Mouse (Mus musculus): ENCODE measurements at regions not wholly inside any gene's neighbourhood (a gene's known extent, or its start where the extent isn't known, plus 50 kb on each side); places are given as distances from the start of the nearest gene placed in this dataset.

DNA sequence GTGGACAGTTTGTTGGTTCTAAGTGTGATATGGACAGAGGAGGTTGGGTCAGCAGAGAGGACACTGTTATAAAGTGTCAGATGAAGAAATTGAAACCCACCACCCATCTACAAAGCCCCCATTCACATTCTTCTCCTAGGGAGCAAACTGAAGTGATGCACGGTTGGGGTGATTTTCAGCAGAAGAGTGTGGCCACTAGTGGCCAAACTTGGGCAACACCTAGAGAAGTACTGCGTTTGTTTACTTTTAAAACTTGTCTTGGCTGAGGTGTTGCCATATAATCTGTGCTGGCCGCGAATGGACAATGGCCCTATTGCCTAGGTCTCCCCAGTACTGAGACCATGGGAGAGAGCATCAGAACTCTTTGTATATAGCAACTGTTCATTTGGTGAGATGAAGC lies 150.8 kb upstream of the Cox10 start:
- no peak for DNase-seq (ENCODE audit: low spot score)

DNA sequence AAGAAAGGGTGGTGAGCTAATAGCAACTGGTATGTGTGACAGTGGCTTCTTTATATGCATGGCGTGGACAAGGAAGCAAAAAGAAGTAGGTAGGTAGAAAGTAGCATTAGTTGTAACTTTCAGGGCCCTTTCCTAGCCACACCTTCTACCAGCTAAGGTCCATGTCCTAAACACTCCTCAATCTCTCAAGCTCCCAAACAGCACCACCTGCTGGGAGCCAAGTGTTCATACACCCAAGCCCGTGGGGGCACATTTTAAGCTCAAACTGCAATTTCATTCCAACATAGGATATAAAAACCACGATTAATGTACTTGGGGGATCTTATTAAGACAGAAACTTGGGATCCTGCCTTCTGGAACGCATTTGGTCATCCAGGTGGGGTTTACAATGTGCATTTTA lies 141.6 kb upstream of the Cox10 start:
- DNase-seq (ENCODE audit: low spot score): no peak

DNA sequence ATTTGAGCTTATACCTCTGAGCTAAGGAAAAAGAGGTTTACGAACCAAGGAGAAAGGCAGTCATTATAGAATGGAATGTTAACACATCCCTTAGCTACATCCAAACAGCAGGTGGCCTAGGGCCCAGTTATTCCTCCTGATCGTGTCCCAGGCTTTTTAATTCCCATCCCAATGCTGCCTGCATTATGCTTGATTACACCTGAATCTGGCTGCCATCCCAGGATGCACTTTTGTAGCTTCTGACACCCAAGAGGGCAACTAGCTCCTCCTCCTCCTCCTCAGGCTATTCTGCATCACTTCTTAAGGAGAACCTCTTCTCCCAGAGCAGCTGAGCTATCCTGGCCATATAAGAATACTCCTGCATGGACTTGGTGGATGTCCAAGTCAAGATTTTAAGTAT lies 137.9 kb upstream of the Cox10 start:
- no peak for DNase-seq (ENCODE audit: low spot score)

DNA sequence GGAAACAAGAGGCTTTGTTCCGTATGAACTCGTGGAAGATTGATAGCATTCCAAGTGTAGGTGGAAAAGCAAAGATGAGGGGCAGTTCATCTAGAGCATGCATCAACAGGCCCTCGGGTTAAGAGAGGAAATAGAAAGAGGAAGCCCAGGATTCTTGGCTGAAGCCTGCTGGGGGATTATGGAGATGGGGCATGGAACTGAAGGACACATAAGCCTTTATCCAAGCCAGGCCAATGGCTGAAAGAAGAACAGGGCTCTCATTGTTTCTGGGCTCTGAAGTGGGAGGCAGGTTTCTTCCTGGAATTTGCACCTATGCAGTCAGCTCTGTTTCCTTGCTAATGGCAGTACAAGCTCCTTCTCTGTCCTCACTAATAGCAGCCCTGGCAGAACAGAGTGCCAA lies 131.6 kb upstream of the Cox10 start:
- no peak for DNase-seq (ENCODE audit: low spot score)

DNA sequence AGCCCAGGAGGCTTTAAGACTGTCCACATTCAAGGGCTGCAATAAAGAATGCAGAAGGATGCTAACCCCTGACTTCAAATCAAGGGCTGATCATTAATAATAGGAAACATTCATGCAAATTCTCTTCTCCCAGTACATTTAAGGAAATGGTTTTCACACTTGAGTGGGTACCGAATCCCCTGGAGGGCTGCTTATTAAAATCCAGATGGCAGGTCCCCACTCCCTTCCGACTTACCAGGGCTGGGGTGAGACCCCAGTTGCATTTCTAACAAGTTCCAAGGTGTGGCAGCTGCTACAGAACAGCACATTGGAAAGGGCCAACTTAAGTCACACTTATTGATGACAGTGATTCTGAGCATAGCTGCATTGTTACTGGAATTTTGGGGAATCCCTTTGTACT lies 129.0 kb upstream of the Cox10 start:
- no peak for DNase-seq (ENCODE audit: low spot score)

DNA sequence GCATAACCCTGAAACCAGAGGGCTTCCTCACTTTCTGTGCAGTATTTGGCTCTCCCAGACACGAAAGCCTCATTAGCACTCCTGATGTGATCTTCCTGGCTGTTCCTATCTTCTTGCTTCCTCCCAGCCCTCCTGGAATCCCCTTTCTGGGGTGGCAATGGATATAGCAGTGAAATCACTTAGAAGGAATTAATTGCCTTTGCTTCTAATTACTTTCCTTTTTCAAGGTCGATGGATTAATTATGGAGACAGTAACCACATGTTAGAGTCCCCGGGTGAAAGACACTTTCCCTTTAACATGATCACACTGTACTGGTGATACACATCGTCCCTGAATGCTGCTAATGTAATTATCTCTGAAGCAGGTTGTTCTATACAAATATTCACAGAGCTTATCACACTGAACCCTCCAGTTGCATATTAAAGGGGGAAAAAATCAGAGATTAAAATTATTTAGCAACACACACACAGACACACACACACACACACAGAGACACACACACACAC lies 128.1 kb upstream of the Cox10 start:
- DNase-seq (ENCODE audit: low spot score): no peak

DNA sequence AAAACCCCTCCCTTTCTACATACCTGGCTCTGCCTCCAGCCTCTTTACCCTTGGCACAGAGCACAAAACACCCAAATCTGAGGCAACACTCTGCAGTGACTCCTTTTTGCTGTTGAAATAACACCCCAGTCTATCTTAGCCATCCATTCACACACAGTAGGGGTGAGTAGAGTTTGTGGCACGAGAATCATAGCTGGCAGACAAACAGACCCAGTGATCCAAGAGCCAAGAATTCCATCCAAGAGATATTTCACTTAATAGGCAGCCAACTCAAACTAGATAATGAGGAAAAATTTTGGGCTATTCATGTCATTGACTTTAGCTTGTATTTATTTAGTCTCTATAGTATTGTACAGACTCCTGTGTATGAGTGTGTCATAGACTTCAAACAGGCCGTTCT lies 126.9 kb upstream of the Cox10 start:
- DNase-seq (ENCODE audit: low spot score): no peak

DNA sequence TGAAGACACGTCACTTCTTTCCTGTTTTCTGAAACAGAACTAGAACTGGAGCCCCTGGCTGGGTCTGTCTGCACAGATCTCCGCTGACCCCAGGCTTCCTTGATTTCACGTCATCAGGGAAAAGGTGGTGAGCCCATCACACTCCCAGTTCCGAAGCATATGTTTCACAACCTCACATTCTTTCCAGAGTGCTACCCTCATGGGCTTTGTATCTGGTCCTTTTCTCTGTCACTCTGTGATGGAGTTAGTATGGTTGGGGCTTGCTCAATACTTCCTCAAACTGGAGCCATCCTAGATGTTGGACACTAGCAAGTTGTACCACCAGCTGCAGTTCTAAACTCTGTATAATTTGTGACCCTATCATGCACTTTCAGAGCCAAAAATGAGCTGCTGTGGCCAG lies 125.8 kb upstream of the Cox10 start:
- no peak for DNase-seq (ENCODE audit: low spot score)

DNA sequence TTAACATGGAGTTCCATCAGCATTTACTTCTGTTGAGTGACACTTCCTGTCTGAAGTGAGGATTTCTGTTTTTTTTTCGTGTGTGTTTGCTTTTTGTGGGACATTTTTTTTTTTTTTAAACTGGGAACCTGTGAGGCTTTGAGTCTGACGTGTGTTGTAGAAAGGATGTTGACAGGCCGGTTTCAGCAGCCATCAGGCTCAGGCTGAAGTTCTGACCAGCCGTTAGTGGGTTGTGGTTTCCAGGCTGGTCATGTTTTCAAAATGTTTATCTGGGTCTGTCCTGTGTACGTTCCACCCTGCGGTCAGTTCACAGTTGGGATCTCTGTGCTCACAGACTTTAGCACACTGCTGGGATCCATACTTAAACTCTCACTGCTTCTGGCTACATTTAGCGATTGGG lies 125.0 kb upstream of the Cox10 start:
- no peak for DNase-seq (ENCODE audit: low spot score)

DNA sequence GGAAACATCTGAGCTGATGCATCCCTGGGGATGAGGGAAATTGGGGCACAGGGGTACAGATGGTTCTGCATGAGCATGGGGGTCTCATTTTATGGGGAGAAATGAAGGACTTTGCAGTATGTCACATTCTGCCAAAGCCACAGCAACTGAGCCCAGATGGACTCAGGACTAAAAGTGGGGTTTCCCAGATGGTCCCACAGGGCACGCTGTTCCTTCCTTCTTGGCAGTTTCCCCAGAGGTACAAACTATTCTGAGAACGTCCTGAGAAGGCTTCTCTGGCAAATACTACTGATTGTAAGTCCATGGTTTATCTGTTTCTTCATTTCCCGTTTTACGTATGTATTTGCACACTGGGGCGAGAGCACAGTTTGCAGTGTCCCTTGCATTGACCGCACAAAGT lies 121.6 kb upstream of the Cox10 start:
- no peak for DNase-seq (ENCODE audit: low spot score)

DNA sequence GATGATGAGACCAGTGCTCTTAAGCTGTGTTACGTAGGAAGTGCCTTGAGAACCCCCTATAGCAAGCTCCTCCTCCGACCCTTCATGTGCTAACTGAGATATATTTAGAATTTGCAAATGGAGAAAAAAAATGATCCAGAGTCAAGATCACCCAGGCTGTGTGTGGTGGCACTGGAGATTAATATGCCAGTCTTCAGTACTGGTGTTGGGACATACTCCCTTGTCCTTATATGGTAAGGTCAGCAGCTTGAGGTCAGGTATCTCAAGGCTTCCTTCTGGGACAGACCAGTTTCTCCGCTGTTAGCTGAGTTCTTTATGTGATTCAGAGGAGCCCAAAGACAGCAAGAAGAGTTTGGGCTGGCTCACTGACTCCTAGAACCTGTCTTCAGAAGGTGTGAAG lies 116.0 kb upstream of the Cox10 start:
- no peak for DNase-seq (ENCODE audit: low spot score)

DNA sequence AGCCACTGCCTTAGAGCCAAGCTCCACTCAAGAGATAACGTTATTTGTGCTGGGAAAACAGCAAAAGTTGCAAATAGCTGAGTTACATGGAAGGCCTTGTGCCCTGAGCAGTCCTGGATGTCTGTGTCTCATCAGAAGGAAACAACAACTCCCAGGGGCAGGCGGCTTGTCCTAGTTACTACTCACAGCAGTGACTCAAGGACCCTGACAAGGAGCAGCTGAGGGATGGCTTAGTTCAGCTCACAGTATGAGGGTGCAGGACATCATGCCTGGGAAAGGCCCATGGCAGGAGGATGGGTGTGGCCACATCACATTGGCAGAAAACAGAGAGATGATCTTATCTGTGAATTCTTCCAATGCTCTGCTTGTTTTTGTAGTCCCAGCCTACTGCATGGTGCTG lies 109.4 kb upstream of the Cox10 start:
- DNase-seq (ENCODE audit: low spot score): no peak

DNA sequence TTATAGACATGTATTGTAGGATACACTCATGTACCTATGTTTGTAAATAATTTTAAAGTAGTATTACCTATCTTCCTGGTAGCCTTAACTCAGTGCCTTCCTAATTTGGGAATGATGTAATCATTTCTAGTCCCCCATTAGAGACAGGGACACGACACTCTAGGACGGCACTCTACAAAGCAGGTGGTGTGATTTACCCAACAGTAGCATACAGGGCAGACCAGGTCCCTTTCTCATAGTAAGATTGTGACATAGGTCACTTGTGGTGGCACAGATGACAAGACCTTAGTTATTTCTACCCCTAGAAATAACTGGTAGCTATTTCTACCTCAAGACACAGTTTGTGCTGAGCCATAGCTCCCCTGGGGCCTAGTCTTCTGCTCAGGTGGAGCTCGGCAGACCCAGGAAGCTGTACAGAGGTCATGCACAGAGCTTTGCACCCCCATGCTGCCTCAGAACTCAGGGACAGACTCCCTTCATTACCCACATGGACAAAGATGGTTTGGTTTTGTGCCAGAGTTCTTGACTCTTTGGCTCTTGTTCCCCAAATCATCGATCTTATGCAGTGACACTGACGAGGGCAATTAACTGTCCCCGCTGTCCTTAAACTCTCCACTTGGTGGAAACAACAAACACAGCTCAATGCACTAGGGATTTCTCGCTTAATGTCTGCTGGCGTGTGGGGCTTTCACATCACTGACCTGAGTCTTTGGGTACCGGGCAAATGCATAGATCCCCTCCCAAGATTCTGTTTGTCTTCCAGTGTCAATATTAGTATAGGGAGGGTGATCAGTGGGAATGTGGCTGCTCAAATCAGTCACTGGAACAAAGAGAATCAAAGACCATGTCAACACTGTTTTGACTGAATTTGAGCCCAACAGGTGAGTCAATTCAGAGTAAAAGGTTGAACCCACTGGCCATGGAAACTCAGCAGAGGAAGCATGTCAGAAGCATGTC lies 108.5 kb upstream of the Cox10 start:
- DNase-seq (ENCODE audit: low spot score): no peak

DNA sequence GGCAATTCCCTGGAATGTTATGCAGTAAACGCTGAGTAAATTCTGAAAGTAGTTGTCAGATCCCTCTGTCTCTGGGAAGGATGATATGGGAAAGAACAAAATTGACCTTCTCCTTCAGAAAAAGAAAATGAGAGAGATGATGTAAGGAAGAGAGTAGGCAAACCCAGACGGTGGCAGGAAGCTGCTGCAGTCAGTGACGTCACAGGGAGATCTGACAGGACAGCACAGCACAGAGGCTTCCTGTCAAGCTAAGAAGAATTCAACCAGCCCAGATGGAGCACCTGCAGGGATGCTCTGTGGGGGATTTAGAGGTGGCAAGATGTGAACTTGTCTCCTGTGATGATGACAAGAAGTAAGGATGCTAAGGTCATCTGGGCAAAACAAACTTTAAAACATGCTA lies 107.7 kb upstream of the Cox10 start:
- DNase-seq (ENCODE audit: low spot score): no peak

DNA sequence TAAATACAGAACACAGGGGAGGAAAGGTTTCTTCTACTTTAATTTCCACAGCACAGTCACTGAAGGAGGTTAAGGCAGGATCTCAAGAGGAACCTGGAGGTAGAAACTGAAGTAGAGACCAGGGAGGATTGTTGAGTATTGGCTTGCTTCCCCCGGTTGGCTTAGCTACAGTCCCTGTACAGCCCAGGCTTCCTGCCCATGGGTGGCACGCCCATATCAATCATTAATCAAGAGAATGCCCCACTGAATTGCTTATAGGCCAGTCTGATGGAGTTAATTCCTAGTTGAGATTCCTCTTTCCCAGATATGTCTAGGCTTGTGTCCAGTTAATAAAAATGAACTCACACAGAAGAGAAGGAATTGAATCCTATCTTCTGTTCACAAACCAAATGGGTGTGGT lies 107.3 kb upstream of the Cox10 start:
- no peak for DNase-seq (ENCODE audit: low spot score)

DNA sequence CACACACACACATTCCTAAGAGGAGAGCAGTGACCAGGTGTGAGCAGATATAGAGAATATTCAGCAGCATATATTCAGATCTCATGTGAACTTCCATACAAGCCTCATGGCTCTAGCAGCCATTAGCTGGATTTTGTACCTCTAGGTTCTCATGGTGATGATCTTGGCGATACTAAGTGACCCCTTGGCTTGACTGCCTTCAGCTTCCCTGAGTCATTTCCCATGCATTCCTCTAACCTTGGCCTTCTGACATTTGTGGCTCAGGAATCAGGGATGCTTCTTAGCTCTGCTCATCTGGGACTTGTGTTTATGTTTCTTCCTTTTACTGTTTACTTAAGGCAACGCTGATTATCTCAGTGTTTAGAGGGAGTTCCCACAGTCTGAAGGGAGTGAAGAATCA lies 100.8 kb upstream of the Cox10 start:
- DNase-seq (ENCODE audit: low spot score): no peak

DNA sequence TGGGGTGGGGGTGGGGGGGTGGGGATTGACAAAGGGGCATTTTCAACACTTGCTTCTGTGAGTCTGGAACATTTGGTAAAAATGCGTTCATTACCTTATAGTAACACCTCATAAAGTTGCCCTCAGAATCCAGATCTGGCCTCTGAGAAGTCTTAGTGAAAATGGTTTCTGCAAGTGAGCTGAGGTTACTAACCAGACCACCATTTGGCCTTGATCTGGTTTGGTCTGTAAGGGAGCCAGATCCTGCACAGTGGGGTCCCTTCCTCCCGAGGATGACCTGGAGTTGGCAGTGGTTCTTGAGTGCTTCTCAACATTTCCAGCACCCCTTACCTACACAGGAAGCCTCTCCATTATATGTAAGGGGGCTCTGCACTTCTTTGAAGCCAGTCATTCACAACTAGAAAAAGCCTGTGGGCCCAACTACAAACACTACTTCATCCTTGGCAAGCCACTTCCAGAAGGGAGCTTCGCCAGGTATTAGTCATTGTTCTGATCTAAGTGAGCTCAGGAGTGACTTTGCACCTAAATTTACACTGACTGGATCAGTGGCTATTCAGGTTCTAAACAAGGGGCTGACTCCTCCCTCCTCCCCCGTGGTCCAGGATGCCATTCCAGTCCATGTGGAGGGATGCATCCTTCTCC lies 94.3 kb upstream of the Cox10 start:
- no peak for DNase-seq (ENCODE audit: low spot score)

DNA sequence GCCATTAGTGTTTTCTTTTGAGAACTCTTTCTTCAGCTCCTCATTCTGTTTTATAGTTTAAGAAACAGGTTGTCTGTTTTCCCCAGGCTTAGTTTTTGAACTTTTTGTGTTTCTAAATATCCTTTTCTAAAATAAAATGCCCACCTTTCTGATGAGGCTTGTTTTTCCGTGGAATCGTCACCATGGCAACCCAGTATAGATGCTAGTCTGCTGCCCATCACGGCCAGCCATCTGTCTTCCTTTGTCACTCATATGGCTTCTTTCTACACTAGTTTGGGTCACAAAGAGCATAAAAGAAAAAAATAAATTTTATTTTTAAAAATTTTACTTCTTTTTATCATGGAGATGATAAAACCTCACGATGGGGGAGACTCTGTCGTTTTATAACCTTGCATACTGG lies 93.7 kb upstream of the Cox10 start:
- no peak for DNase-seq (ENCODE audit: low spot score)

DNA sequence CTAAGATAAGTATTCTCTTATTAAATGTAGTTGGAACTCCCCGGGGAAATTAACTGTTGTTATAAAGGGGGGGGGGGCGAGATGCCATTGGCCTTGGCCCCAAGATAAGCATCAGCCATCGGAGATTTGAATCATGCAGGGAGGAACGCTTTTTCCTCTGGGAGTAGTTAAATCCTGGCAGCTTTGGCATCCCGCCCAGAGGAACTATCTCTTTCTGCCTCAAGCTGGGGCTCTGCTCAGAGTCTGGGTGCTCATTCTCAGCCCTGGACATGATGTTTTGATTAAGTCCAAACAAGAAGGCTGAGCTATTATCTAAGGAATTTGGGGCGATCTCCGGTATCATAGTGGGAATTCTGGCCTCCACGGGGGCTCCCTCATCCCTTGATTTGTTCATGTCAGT lies 89.4 kb upstream of the Cox10 start:
- DNase-seq (ENCODE audit: low spot score): no peak

DNA sequence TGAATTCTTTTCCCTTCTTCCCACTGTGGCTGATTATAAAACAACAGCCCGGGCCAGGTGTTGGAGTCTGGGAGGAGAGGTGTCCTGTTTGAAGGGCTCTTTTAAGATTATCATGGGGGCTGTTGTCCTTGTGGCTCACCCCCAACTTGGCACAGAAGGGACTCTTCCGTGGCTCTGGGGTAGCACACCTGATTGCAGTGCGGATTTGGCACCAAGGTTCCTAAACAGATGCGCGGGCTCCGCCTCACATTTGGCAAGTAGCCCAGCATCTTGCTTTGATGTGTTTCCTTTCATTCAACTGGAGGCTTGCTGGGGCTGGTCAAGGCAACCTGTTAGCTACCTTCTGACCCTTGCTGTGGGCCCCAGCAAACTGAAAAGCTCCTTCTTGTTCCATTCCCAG lies 85.5 kb upstream of the Cox10 start:
- DNase-seq (ENCODE audit: low spot score): no peak

DNA sequence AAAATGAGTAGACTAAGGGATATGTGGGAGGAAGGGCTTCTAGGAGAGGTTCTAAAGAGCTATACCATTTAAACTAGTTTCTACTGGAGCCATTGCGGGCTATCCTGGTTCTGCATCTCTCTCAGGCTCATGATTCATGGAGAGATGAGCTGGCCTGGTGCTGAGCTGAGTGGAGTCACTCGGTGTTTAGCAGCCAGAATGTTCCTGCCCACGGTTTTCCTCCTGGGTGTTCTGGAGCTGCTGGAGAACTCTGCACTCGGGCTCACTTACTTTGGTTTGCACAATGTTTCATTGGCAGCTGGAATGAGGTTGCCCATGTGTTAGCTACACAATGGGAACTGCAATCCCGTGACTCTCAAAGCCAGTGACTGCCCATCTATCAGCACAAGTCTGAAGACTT lies 79.0 kb upstream of the Cox10 start:
- DNase-seq (ENCODE audit: low spot score): no peak

DNA sequence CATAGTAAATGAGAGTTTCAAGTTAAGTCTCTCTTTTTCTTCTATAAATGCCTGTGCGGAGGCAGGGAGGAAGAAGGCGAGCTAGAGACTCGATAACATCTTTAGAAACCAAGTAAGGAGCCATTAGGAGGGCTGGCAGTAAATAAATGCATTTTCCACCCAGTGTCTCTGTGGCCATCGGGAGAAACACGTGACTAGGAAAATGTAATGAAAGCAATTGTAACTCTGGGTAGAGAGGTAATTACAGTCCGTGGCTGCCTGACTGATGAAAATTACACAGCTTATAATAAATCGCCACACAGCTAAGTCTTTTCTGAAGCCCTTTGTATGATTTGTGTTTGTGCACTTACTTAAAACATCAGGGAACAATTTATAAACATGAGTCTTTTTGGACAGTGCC lies 77.4 kb upstream of the Cox10 start:
- DNase-seq (ENCODE audit: low spot score): no peak

DNA sequence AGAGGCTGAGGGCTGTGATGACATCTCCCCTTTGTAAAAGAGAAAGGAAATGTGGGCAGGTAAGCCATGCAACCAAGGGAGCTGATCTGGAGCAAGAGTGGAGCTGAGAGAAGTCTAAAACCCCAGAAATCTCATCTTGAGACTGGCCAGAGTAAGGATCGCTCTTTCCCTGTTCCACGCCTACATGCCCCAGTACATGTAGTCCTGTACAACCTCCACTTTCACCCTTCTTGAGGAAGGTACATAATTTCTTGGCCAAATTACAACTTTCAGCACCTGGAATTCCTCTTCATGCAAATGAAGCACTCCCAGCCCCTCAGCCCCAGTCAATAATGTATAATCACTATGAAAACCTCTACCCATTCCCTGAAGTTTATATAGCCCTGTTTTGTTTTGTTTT lies 60.2 kb upstream of the Cox10 start:
- DNase-seq (ENCODE audit: low spot score): no peak

DNA sequence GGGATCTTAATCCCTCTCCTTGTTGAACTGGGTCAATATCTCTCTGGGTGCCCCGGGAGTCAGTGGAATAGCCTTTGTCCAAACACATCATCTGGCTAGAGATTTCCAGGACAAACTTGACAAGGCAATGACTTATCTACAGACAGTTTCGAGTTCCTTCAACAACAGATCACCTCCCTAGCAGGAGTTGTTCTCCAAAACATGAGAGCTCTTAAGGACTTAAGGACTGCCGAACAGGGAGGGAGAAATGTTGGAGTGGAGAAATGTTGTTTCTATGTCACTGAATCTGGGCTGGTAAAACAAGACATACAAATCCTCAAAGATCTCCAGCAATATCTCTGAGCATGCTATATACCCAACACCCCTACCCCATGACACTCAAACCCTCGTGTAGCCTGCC lies 59.7 kb upstream of the Cox10 start:
- DNase-seq (ENCODE audit: low spot score): no peak

Measured in left cerebral cortex, adult 11 months (tissue).